Mouse (Mus musculus): ENCODE results near the gene Pafah2. TPM values are rescaled to one million over a fixed set of nuclear protein-coding genes. Genes with fewer than 3 reads are reported as not detected.

Pafah2 gene
- polyA plus RNA-seq, 1 experiment, result 4.9 TPM

DNA sequence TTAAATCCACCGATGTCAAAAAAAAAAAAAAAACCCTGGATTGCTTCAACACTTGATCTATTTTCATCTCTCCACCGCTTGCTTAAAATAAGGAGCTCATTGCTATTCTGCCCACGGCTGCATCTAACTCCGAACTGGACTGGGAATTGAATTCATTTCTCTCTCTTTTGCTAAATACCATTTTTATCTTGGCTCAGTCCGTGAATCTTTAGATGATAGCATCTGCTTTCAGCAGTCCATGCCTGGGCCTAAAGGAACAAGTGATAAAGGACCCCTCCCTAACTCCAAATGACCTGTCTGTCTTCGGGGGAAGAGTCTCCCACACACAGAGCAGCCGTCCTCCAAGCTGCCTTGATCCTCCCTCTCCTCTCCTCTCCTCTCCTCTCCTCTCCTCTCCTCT, 48.8 kb downstream of the Pafah2 start:
- 82% methylated on average over 7 of the region's 7 CpGs for WGBS
- no peak for DNase-seq (ENCODE audit: low read depth in 1 of 2, low spot score in 2 of 2)
- no peak for TF ChIP-seq POLR2A (IDR thresholded peaks at IDR 0.05; ENCODE audit: low read depth, low read length)
- no peak for TF ChIP-seq CTCF (IDR thresholded peaks at IDR 0.05; ENCODE audit: extremely low read depth, insufficient read depth, insufficient read length, insufficient replicate concordance)
- no peaks in the 10 kb centered on the region; the same call in 1 of the 2 replicates for H3K27me3 ChIP-seq (ENCODE audit: control insufficient read depth, insufficient read depth, low read length)
- no peaks in the 10 kb centered on the region for H3K36me3 ChIP-seq (ENCODE audit: control insufficient read depth, insufficient read depth, low read length)
- H3K4me1 ChIP-seq (ENCODE audit: control insufficient read depth, insufficient read depth, insufficient read length), result no peaks in the 10 kb centered on the region
- no peak overlapping the region for H3K27ac ChIP-seq (ENCODE audit: insufficient read depth, low read length)
- H3K4me3 ChIP-seq (ENCODE audit: extremely low read depth, insufficient read depth, insufficient read length), result no peak overlapping the region

DNA sequence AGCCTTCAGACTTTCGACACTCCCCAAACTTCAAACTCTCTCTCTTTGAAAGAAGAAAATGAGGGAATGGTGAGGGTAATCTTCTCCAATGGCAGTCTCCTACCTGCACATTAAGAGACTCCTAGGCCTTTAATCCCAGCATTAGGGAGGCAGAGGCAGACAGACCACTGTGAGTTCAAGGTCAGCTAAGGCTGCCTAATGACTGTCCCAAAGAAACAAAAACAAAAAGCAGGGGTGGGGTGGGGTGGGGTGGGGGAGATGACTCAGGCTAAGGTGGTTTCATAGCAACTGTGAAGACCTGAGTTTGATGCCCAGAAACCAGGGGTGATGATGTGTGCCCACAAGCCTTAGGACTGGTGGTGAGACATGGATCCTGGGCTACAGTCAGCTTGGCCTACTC, 49.4 kb downstream of the Pafah2 start:
- 81% methylated on average over 1 of the region's 1 CpGs for WGBS
- no peak for TF ChIP-seq POLR2A (IDR thresholded peaks at IDR 0.05; ENCODE audit: low read depth, low read length)
- no peak for TF ChIP-seq CTCF (IDR thresholded peaks at IDR 0.05; ENCODE audit: extremely low read depth, insufficient read depth, insufficient read length, insufficient replicate concordance)
- H3K4me3 ChIP-seq (ENCODE audit: extremely low read depth, insufficient read depth, insufficient read length), result no peak overlapping the region
- H3K4me1 ChIP-seq (ENCODE audit: control insufficient read depth, insufficient read depth, insufficient read length), result no peaks in the 10 kb centered on the region
- no peak for DNase-seq (ENCODE audit: low read depth in 1 of 2, low spot score in 2 of 2)
- H3K27ac ChIP-seq (ENCODE audit: insufficient read depth, low read length), result no peak overlapping the region
- H3K36me3 ChIP-seq (ENCODE audit: control insufficient read depth, insufficient read depth, low read length), result no peaks in the 10 kb centered on the region
- no peaks in the 10 kb centered on the region; the same call in 1 of the 2 replicates for H3K27me3 ChIP-seq (ENCODE audit: control insufficient read depth, insufficient read depth, low read length)

DNA sequence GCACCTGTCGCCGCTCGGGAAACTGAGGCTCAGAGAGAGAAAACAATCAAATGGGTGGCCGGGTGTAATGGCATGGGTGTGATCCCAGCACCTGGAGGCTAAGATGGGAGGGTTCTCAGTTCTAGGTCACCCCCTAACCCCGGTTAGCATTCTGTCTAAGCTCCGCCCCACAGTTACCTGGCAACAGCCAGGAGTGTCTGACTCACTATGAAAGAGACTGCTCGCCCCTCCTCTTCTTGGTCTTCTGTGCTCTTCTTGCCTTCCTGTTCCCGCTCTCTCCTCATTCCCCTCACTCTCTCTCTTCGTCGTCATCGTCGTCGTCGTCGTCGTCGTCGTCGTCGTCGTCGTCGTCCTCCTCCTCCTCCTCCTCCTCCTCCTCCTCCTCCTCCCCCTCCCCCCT, 51.8 kb downstream of the Pafah2 start:
- WGBS, result 55% methylated on average over 23 of the region's 23 CpGs
- no peak overlapping the region for H3K27ac ChIP-seq (ENCODE audit: insufficient read depth, low read length)
- no peak for DNase-seq (ENCODE audit: low read depth in 1 of 2, low spot score in 2 of 2)
- no peak overlapping the region for H3K4me3 ChIP-seq (ENCODE audit: extremely low read depth, insufficient read depth, insufficient read length)
- TF ChIP-seq POLR2A (IDR thresholded peaks at IDR 0.05; ENCODE audit: low read depth, low read length) (no peak), CTCF (IDR thresholded peaks at IDR 0.05; ENCODE audit: extremely low read depth, insufficient read depth, insufficient read length, insufficient replicate concordance) (no peak)
- H3K4me1 ChIP-seq (ENCODE audit: control insufficient read depth, insufficient read depth, insufficient read length), result no peaks in the 10 kb centered on the region
- H3K27me3 ChIP-seq (ENCODE audit: control insufficient read depth, insufficient read depth, low read length), result no peaks in the 10 kb centered on the region; the same call in 1 of the 2 replicates
- no peaks in the 10 kb centered on the region for H3K36me3 ChIP-seq (ENCODE audit: control insufficient read depth, insufficient read depth, low read length)

DNA sequence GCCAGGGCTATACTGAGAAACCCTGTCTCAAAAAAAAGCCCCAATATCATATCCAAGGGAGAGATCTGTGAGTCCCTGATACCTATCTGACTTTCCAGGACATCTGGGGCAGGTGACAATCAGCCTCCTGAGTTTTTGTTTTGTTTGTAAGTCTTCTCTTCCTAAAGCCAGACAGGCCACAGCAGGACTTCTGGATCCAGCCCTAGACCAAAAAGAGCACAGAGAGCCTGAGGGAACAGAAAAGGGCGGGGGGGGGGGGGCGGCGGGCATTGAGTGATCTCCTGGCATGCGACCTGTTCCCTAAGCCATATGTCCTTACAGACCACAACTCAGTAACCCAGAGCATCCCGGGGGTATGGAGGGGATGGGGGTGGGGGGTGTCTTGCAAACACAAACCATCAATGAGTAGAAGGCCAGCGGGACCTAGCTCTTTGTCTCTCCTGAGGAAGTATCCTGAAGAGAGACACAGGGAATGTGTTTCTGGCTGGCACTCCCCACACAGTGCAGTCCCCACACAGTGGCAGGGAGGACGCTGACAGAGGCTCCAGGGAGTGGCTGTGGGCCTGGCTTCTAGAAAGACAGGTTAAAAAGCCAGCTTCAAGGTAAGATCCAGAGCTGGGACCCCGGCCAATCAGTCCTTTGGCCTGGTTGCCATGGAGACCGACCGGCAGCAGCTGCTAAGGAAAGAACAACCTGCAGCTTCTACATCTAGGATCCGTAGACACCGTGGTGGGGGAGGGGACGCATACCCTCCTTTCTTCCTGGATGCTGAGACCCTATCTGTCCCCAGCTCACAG, 53.7 kb downstream of the Pafah2 start:
- WGBS, result 84% methylated on average over 13 of the region's 13 CpGs
- H3K27me3 ChIP-seq (ENCODE audit: control insufficient read depth, insufficient read depth, low read length), result no peaks in the 10 kb centered on the region
- no peak for DNase-seq (ENCODE audit: low read depth in 1 of 2, low spot score in 2 of 2)
- no peak overlapping the region for H3K27ac ChIP-seq (ENCODE audit: insufficient read depth, low read length)
- H3K4me1 ChIP-seq (ENCODE audit: control insufficient read depth, insufficient read depth, insufficient read length), result no peaks in the 10 kb centered on the region
- H3K4me3 ChIP-seq (ENCODE audit: extremely low read depth, insufficient read depth, insufficient read length), result no peak overlapping the region
- no peaks in the 10 kb centered on the region for H3K36me3 ChIP-seq (ENCODE audit: control insufficient read depth, insufficient read depth, low read length)
- TF ChIP-seq POLR2A (IDR thresholded peaks at IDR 0.05; ENCODE audit: low read depth, low read length) (no peak), CTCF (IDR thresholded peaks at IDR 0.05; ENCODE audit: extremely low read depth, insufficient read depth, insufficient read length, insufficient replicate concordance) (no peak)

DNA sequence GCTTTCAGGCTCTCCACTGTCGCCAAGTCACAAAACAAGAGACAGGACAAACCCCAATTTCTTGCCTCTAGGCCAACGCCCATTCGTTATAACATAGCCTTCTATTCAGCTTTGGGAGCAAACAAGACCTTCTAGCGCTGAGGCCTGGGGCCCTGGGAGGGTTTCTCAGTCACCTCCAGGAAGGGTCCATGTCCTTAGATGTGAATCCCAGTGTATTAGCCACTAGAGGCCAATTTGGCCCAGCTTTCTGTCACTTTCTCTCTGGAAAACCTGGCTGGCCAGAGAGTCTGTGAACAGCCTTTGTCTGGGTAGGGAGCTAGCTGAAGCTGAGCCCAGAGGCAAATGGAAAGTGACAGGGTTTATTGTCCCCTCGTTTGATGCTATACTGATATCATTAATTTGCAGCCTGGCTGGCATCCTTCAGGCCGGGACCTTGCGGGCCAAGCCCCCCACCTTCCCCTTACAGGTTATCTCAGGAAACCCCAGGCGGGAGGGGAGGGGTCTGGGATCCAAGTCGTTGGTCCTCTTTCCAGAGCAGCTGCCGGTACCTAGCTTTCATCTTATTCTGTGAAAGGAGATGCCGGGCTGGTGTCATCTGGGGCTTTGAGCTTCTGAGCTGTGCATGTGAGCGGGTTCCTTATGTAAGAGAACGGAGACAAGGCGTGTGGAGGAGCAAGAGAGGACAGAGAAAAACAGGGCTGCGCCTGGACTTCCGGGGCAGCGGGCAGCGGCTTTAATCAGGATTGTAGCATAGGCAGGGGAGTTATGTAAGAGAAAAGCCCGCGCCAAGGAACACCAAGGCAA, 54.5 kb downstream of the Pafah2 start:
- DNase-seq (ENCODE audit: low read depth in 1 of 2, low spot score in 2 of 2), result no peak
- TF ChIP-seq CTCF (IDR thresholded peaks at IDR 0.05; ENCODE audit: extremely low read depth, insufficient read depth, insufficient read length, insufficient replicate concordance) (no peak), POLR2A (IDR thresholded peaks at IDR 0.05; ENCODE audit: low read depth, low read length) (no peak)
- Histone ChIP-seq H3K4me1 (ENCODE audit: control insufficient read depth, insufficient read depth, insufficient read length) (no peaks in the 10 kb centered on the region), H3K36me3 (ENCODE audit: control insufficient read depth, insufficient read depth, low read length) (no peaks in the 10 kb centered on the region), H3K27ac (ENCODE audit: insufficient read depth, low read length) (peak overlapping the region; percentile 19; the same call in 1 of the 2 replicates), H3K27me3 (ENCODE audit: control insufficient read depth, insufficient read depth, low read length) (no peaks in the 10 kb centered on the region), H3K4me3 (ENCODE audit: extremely low read depth, insufficient read depth, insufficient read length) (no peak overlapping the region)
- WGBS, result 75% methylated on average over 20 of the region's 20 CpGs

DNA sequence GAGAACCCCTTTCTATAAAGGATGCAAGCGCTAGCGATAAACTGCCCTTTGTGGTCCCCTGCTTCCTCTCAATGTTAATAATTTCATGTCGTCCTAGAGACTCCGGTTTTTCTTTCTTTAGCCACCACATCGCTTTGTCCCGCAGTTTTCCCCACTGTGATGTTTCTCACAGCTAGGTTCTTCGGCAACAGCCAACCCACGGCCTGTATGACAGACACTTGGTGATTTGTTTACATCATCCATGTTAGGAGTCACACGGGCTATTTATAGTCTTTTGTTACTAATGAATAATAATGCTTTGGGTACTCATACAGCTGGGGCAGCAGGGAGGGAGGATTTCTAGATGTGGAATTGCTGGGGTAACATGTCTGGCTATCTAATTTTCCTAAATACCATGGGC, 55.4 kb downstream of the Pafah2 start:
- H3K4me1 ChIP-seq (ENCODE audit: control insufficient read depth, insufficient read depth, insufficient read length), result no peaks in the 10 kb centered on the region
- H3K27ac ChIP-seq (ENCODE audit: insufficient read depth, low read length), result no peak overlapping the region
- TF ChIP-seq POLR2A (IDR thresholded peaks at IDR 0.05; ENCODE audit: low read depth, low read length) (no peak), CTCF (IDR thresholded peaks at IDR 0.05; ENCODE audit: extremely low read depth, insufficient read depth, insufficient read length, insufficient replicate concordance) (no peak)
- no peak for DNase-seq (ENCODE audit: low read depth in 1 of 2, low spot score in 2 of 2)
- H3K4me3 ChIP-seq (ENCODE audit: extremely low read depth, insufficient read depth, insufficient read length), result no peak overlapping the region
- H3K27me3 ChIP-seq (ENCODE audit: control insufficient read depth, insufficient read depth, low read length), result no peaks in the 10 kb centered on the region
- no peaks in the 10 kb centered on the region for H3K36me3 ChIP-seq (ENCODE audit: control insufficient read depth, insufficient read depth, low read length)
- WGBS, result 64% methylated on average over 9 of the region's 9 CpGs

All from spleen, adult 2 months (tissue).